Mouse (Mus musculus) thymus, adult 2 months (tissue): ENCODE results near the gene Psip1.

ENCODE experiments used
- CTCF ChIP-seq: fragments of 200-500 bp; IDR thresholded peaks from 2 replicates; pipeline ENCODE4 v1.5.1; 2012; ENCODE audit warnings: mild to moderate bottlenecking, control low read depth, low read length, moderate library complexity, borderline replicate concordance; ENCODE audit not compliant: control insufficient read depth, poor library complexity, insufficient read depth; ENCODE audit errors: extremely low read depth
- POLR2A ChIP-seq: fragments of 200-500 bp; IDR thresholded peaks from 2 replicates; pipeline ENCODE4 v1.6.1; 2012; ENCODE audit warnings: mild to moderate bottlenecking, low read length, control low read depth, moderate library complexity; ENCODE audit not compliant: control insufficient read depth, poor library complexity, insufficient read depth; ENCODE audit errors: extremely low read depth

GRCm38 (mm10) chr4:83425119-83425518 is 61.1 kb downstream of the Psip1 start:
- TF ChIP-seq POLR2A (no peak), CTCF (no peak)
